Mouse (Mus musculus): ENCODE data around the gene Gm10392.
A peak's percentile ranks its signal among the peaks of the same experiment; 100 is the strongest.

Gm10392 gene

DNA sequence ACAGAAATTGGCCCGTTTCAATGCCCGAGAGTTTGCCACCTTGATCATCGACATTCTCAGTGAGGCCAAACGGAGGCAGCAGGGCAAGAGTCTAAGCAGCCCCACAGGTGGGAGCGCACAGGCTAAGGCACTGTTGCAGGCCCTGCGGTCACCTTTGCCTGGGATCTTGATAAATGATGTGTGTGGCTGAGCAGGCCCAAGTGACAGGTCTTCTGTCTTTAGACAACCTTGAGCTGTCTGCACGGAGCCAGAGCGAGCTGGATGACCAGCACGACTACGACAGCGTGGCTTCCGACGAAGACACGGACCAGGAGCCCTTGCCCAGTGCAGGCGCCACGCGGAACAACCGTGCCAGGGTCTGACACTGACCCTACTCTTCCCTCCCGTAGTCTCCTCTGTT, 14.6 kb downstream of the Gm10392 start:
- no peaks in the 10 kb centered on the region for H3K27me3 ChIP-seq (ENCODE audit: insufficient read depth, low read length)
- H3K4me3 ChIP-seq (replicated peaks; ENCODE audit: low read length), result peak overlapping the region; percentile 46
- no peaks in the 10 kb centered on the region for H3K9me3 ChIP-seq (ENCODE audit: low read length)
- TF ChIP-seq POU5F1 (IDR thresholded peaks at IDR 0.05; ENCODE audit: borderline replicate concordance, low read length) (no peak), CTCF (conservative IDR thresholded peaks at IDR 0.05; ENCODE audit: low read length) (no peak), NANOG (IDR thresholded peaks at IDR 0.05; ENCODE audit: borderline replicate concordance, low read length) (no peak)
- H3K36me3 ChIP-seq (ENCODE audit: insufficient read depth, low read length), result peaks cover 84% of the 10 kb centered on the region
- peaks cover 97% of the 10 kb centered on the region for H3K4me1 ChIP-seq (replicated peaks; ENCODE audit: low read depth, low read length)

DNA sequence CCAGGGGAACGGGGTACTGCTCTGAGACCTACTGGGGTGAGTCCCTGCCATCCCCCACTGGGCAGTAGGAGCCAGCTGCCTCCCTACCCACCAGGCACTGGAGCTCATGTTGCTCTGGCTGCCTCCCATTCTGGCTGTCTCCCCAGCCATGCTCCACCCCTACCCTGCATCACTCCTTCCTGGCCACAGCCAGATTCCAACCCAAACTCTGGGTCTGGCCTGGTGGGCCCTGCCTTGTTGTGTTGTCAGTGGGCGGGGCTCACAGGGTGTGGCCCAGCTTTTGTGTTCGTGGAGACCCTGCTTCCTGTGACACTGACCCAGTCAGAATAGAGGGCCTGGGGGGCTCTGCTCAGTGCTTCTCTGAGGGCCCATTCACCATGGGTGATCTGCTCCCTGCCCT, 15.5 kb downstream of the Gm10392 start:
- Histone ChIP-seq H3K4me3 (replicated peaks; ENCODE audit: low read length) (peak overlapping the region; percentile 46), H3K36me3 (ENCODE audit: insufficient read depth, low read length) (peaks cover 93% of the 10 kb centered on the region), H3K27me3 (ENCODE audit: insufficient read depth, low read length) (no peaks in the 10 kb centered on the region), H3K4me1 (replicated peaks; ENCODE audit: low read depth, low read length) (peaks cover 98% of the 10 kb centered on the region), H3K9me3 (ENCODE audit: low read length) (no peaks in the 10 kb centered on the region)
- TF ChIP-seq CTCF (conservative IDR thresholded peaks at IDR 0.05; ENCODE audit: low read length) (no peak), NANOG (IDR thresholded peaks at IDR 0.05; ENCODE audit: borderline replicate concordance, low read length) (no peak), POU5F1 (IDR thresholded peaks at IDR 0.05; ENCODE audit: borderline replicate concordance, low read length) (no peak)

GRCm38 (mm10) chr11:77502481-77502880, 16.5 kb downstream of the Gm10392 start:
- peak overlapping the region; percentile 46 for H3K4me3 ChIP-seq (replicated peaks; ENCODE audit: low read length)
- TF ChIP-seq NANOG (IDR thresholded peaks at IDR 0.05; ENCODE audit: borderline replicate concordance, low read length) (no peak), POU5F1 (IDR thresholded peaks at IDR 0.05; ENCODE audit: borderline replicate concordance, low read length) (no peak), CTCF (conservative IDR thresholded peaks at IDR 0.05; ENCODE audit: low read length) (no peak; the same call in 1 of the 2 replicates)
- peaks cover 100% of the 10 kb centered on the region for H3K4me1 ChIP-seq (replicated peaks; ENCODE audit: low read depth, low read length)
- peaks cover 91% of the 10 kb centered on the region for H3K36me3 ChIP-seq (ENCODE audit: insufficient read depth, low read length)
- no peaks in the 10 kb centered on the region for H3K9me3 ChIP-seq (ENCODE audit: low read length)
- no peaks in the 10 kb centered on the region for H3K27me3 ChIP-seq (ENCODE audit: insufficient read depth, low read length)

GRCm38 (mm10) chr11:77501971-77502370, 17.0 kb downstream of the Gm10392 start:
- peaks cover 100% of the 10 kb centered on the region for H3K4me1 ChIP-seq (replicated peaks; ENCODE audit: low read depth, low read length)
- H3K4me3 ChIP-seq (replicated peaks; ENCODE audit: low read length), result peak overlapping the region; percentile 46; the same call in 1 of the 2 replicates
- TF ChIP-seq NANOG (IDR thresholded peaks at IDR 0.05; ENCODE audit: borderline replicate concordance, low read length), result no peak
- TF ChIP-seq CTCF (conservative IDR thresholded peaks at IDR 0.05; ENCODE audit: low read length), result no peak; the same call in 1 of the 2 replicates
- TF ChIP-seq POU5F1 (IDR thresholded peaks at IDR 0.05; ENCODE audit: borderline replicate concordance, low read length), result no peak
- no peaks in the 10 kb centered on the region for H3K27me3 ChIP-seq (ENCODE audit: insufficient read depth, low read length)
- H3K9me3 ChIP-seq (ENCODE audit: low read length), result no peaks in the 10 kb centered on the region
- peaks cover 86% of the 10 kb centered on the region for H3K36me3 ChIP-seq (ENCODE audit: insufficient read depth, low read length)

DNA sequence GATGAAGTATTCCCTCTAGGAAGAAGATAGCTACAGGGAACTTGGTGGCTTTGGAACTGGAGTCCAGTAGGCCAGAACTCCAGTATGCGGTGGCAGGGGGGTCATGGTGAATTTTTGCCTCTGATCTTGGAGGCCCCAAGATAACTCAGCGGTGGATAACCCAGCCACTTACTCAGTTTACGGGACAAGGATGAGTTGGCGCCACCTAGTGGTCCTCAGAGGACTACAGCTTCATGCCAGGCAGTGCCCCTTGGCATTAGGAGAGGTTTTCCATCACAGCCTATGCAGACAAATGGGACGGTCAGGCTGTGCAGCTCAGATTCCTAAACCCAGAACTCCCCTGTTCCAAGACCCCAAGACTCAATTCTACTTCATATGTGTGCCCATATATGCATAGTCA, 17.6 kb downstream of the Gm10392 start:
- peaks cover 81% of the 10 kb centered on the region for H3K36me3 ChIP-seq (ENCODE audit: insufficient read depth, low read length)
- H3K27me3 ChIP-seq (ENCODE audit: insufficient read depth, low read length), result no peaks in the 10 kb centered on the region
- H3K4me3 ChIP-seq (replicated peaks; ENCODE audit: low read length), result peak overlapping the region; percentile 48; the same call in 1 of the 2 replicates
- peak; percentile 88 for TF ChIP-seq CTCF (conservative IDR thresholded peaks at IDR 0.05; ENCODE audit: low read length)
- no peak for TF ChIP-seq NANOG (IDR thresholded peaks at IDR 0.05; ENCODE audit: borderline replicate concordance, low read length)
- no peaks in the 10 kb centered on the region for H3K9me3 ChIP-seq (ENCODE audit: low read length)
- peaks cover 99% of the 10 kb centered on the region for H3K4me1 ChIP-seq (replicated peaks; ENCODE audit: low read depth, low read length)

DNA sequence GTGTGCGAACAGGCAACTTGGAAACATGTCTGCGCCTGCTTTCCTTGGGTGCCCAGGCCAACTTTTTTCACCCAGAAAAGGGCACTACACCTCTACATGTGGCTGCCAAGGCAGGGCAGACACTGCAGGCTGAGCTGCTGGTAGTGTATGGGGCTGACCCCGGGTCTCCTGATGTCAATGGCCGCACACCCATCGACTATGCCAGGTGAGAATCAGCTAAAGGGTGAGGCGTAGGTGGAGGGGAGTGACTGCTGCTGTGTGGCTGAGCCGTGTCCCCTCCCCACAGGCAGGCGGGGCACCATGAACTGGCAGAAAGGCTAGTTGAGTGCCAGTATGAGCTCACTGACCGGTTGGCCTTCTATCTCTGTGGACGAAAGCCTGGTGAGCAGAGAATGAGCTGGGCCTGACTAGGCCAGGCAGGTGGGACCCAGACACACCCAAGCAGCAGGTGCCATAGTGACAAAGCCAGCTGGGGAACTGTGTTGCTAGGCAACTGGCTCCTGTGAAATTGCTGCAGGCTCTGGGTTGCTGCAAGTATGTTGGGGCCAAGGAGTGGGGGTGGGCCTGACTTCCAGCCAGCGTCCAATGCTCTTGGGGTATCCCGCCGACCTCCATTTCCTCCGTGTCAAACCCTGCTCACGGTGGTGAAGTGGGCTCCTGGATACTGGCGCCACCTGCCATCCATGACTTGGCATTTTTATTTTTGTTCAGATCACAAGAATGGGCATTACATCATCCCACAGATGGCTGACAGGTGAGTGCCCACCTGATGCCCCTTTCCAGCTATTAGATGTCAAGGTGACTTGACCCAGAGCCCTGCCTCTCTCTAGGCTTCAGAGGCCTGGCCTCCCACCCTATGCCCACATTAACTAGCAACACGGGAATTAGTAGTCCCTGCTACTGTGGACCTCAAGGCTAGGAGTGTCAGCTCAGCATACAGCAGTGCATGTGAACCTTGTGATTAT, 18.4 kb downstream of the Gm10392 start:
- H3K27me3 ChIP-seq (ENCODE audit: insufficient read depth, low read length), result no peaks in the 10 kb centered on the region
- H3K4me3 ChIP-seq (replicated peaks; ENCODE audit: low read length), result peak overlapping the region; percentile 48
- no peak for TF ChIP-seq NANOG (IDR thresholded peaks at IDR 0.05; ENCODE audit: borderline replicate concordance, low read length)
- no peak for TF ChIP-seq POU5F1 (IDR thresholded peaks at IDR 0.05; ENCODE audit: borderline replicate concordance, low read length)
- H3K36me3 ChIP-seq (ENCODE audit: insufficient read depth, low read length), result peaks cover 76% of the 10 kb centered on the region
- H3K4me1 ChIP-seq (replicated peaks; ENCODE audit: low read depth, low read length), result peaks cover 99% of the 10 kb centered on the region
- no peaks in the 10 kb centered on the region for H3K9me3 ChIP-seq (ENCODE audit: low read length)

GRCm38 (mm10) chr11:77499354-77499753, 19.6 kb downstream of the Gm10392 start:
- Histone ChIP-seq H3K27me3 (ENCODE audit: insufficient read depth, low read length) (no peaks in the 10 kb centered on the region), H3K9me3 (ENCODE audit: low read length) (no peaks in the 10 kb centered on the region), H3K4me1 (replicated peaks; ENCODE audit: low read depth, low read length) (peaks cover 99% of the 10 kb centered on the region), H3K36me3 (ENCODE audit: insufficient read depth, low read length) (peaks cover 63% of the 10 kb centered on the region), H3K4me3 (replicated peaks; ENCODE audit: low read length) (peak overlapping the region; percentile 48; the same call in 1 of the 2 replicates)
- TF ChIP-seq NANOG (IDR thresholded peaks at IDR 0.05; ENCODE audit: borderline replicate concordance, low read length) (no peak), CTCF (conservative IDR thresholded peaks at IDR 0.05; ENCODE audit: low read length) (no peak), POU5F1 (IDR thresholded peaks at IDR 0.05; ENCODE audit: borderline replicate concordance, low read length) (no peak)

DNA sequence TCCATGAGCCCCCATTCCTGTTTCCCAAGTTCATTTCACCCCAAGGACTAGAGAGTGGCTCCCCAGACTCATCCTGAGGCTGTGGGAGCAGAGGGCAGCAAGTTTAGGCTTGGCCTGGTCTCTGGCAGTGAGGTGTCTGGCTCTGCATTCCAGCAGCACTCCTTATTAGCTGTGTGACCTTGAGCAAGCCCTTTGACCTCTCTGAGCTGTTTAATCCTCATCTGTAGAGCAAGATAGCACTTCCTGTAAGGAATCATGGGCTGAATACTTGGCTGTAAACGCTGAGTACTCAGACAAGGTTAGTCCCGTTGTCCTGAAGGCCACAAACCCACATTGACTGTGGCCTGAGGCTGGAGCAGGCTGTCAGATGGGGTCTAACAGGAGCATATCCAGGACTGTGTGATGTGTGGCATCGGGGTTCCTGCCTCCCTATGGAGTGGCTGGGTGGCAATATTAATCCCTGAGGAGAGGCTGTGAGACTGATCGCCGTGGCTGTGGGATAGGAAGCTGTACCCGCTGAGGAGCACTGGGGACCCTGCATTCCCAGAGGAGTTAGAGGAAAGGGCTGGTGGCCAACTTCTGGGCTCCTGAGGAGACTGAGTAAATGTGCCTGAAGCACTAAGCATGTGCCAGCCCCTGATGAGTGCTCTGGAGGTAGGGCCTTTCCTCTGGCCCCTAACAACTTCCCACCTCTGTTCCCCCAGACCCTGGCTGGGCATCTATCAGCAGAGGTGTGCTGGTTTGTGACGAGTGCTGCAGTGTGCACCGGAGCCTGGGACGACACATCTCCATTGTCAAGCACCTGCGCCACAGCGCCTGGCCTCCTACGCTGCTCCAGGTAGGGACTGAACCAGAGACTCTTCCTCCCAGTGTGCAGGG, 20.5 kb downstream of the Gm10392 start:
- H3K36me3 ChIP-seq (ENCODE audit: insufficient read depth, low read length), result peaks cover 54% of the 10 kb centered on the region
- TF ChIP-seq NANOG (IDR thresholded peaks at IDR 0.05; ENCODE audit: borderline replicate concordance, low read length) (peak; percentile 65; the same call in 1 of the 2 replicates), POU5F1 (IDR thresholded peaks at IDR 0.05; ENCODE audit: borderline replicate concordance, low read length) (no peak)
- no peaks in the 10 kb centered on the region for H3K9me3 ChIP-seq (ENCODE audit: low read length)
- no peaks in the 10 kb centered on the region for H3K27me3 ChIP-seq (ENCODE audit: insufficient read depth, low read length)
- H3K4me3 ChIP-seq (replicated peaks; ENCODE audit: low read length), result peak overlapping the region; percentile 69
- H3K4me1 ChIP-seq (replicated peaks; ENCODE audit: low read depth, low read length), result peaks cover 96% of the 10 kb centered on the region

Measured in E14TG2a.4 (cell line).